Mouse (Mus musculus): Measurements from ENCODE around the gene Aldh1l1.
A peak's percentile ranks its signal among the peaks of the same experiment; 100 is the strongest.

The Aldh1l1 gene

GRCm38 (mm10) chr6:90507443-90507842, 21.2 kb downstream of the Aldh1l1 start:
- no peak for DNase-seq (ENCODE audit: low spot score)

GRCm38 (mm10) chr6:90508197-90508624, 22.0 kb downstream of the Aldh1l1 start:
- peak; percentile 62 for DNase-seq (ENCODE audit: low spot score)

GRCm38 (mm10) chr6:90509085-90509484, 22.9 kb downstream of the Aldh1l1 start:
- peak; percentile 71 for DNase-seq (ENCODE audit: low spot score)

GRCm38 (mm10) chr6:90512416-90512815, 26.2 kb downstream of the Aldh1l1 start:
- DNase-seq (ENCODE audit: low spot score): no peak

GRCm38 (mm10) chr6:90513074-90513856, 27.0 kb downstream of the Aldh1l1 start:
- no peak for DNase-seq (ENCODE audit: low spot score)

GRCm38 (mm10) chr6:90514369-90514768, 28.1 kb downstream of the Aldh1l1 start:
- DNase-seq (ENCODE audit: low spot score): no peak

GRCm38 (mm10) chr6:90514883-90515405, 28.7 kb downstream of the Aldh1l1 start:
- peak; percentile 87 for DNase-seq (ENCODE audit: low spot score)

GRCm38 (mm10) chr6:90518892-90519291, 32.7 kb downstream of the Aldh1l1 start:
- DNase-seq (ENCODE audit: low spot score): no peak

- DNase-seq (ENCODE audit: low spot score): no peak
Observed at GRCm38 (mm10) chr6:90519375-90519774, 33.1 kb downstream of the Aldh1l1 start.

GRCm38 (mm10) chr6:90526406-90526805, 40.2 kb downstream of the Aldh1l1 start:
- DNase-seq (ENCODE audit: low spot score): no peak

GRCm38 (mm10) chr6:90529461-90530046, 43.3 kb downstream of the Aldh1l1 start:
- no peak for DNase-seq (ENCODE audit: low spot score)

GRCm38 (mm10) chr6:90532575-90533190, 46.5 kb downstream of the Aldh1l1 start:
- no peak for DNase-seq (ENCODE audit: low spot score)

- DNase-seq (ENCODE audit: low spot score): no peak
Observed at GRCm38 (mm10) chr6:90533505-90533904, 47.3 kb downstream of the Aldh1l1 start.

- DNase-seq (ENCODE audit: low spot score): no peak
Observed at GRCm38 (mm10) chr6:90534701-90535475, 48.7 kb downstream of the Aldh1l1 start.

- no peak for DNase-seq (ENCODE audit: low spot score)
Observed at GRCm38 (mm10) chr6:90536824-90537223, 50.6 kb downstream of the Aldh1l1 start.

- peak; percentile 84 for DNase-seq (ENCODE audit: low spot score)
Observed at GRCm38 (mm10) chr6:90537941-90538340, 51.7 kb downstream of the Aldh1l1 start.

- DNase-seq (ENCODE audit: low spot score): no peak
Observed at GRCm38 (mm10) chr6:90539271-90539670, 53.0 kb downstream of the Aldh1l1 start.

GRCm38 (mm10) chr6:90540520-90540919, 54.3 kb downstream of the Aldh1l1 start:
- no peak for DNase-seq (ENCODE audit: low spot score)

GRCm38 (mm10) chr6:90541367-90541772, 55.1 kb downstream of the Aldh1l1 start:
- DNase-seq (ENCODE audit: low spot score): no peak

GRCm38 (mm10) chr6:90544433-90544832, 58.2 kb downstream of the Aldh1l1 start:
- no peak for DNase-seq (ENCODE audit: low spot score)

GRCm38 (mm10) chr6:90546274-90546673, 60.0 kb downstream of the Aldh1l1 start:
- DNase-seq (ENCODE audit: low spot score): no peak

GRCm38 (mm10) chr6:90547041-90547440, 60.8 kb downstream of the Aldh1l1 start:
- DNase-seq (ENCODE audit: low spot score): no peak
